Mouse (Mus musculus) erythroblast, embryonic 14.5 days (primary cell): ENCODE measurements around the gene Hoxc10.

Experiments
- GATA1 ChIP-seq: IDR thresholded peaks from 2 replicates; pipeline ENCODE4 v1.6.1; 2012; ENCODE audit warnings: low read length, inconsistent platforms, mixed read lengths
- TAL1 ChIP-seq: IDR thresholded peaks from 3 replicates; pipeline ENCODE4 v1.6.1; 2012; ENCODE audit warnings: low read length, inconsistent platforms, mixed read lengths

- TF ChIP-seq TAL1 (no peak), GATA1 (no peak)
Measured at GRCm38 (mm10) chr15:103001370-103001769, 34.8 kb downstream of the Hoxc10 start.
